ENCODE assay signal across 8 mouse cellular contexts in genomic region chr15:85257775-85258429, GRCm38 (mm10). TPM values are rescaled to one million over a fixed set of nuclear protein-coding genes. Genes with fewer than 3 reads are reported as not detected.
A peak's percentile ranks its signal among the peaks of the same experiment; 100 is the strongest.
DNase-seq lines count a peak whose midpoint lies in the region; ATAC-seq lines count a peak whose summit lies in the region.

No protein-coding gene starts in this region.

- peak; percentile 40 for DNase-seq in gastrocnemius, adult 18-20 months (ENCODE audit: low spot score)
- DNase-seq in gastrocnemius, adult 8-10 months (ENCODE audit: low spot score in 2 of 2) = no peak
- peak; percentile 40 to 48 for DNase-seq in right cerebral cortex, adult 2 months (ENCODE audit: low spot score in 2 of 2)
- DNase-seq in right cerebral cortex, postnatal 25 days = no peak
- DNase-seq in cerebellum, postnatal 36 days = peak; percentile 17 to 23
- DNase-seq in kidney, postnatal 14 days = peak; percentile 68
- peak; percentile 79 for DNase-seq in thymus, postnatal 0 days (ENCODE audit: low spot score)

- ATAC-seq in megakaryocyte progenitor cell, adult 5-6 weeks (replicated peaks; ENCODE audit: poor library complexity) = peak; percentile 57

RNA-seq across cellular contexts. Expression of gene Fbln1, which starts 52.2 kb away (rescaled TPM):
- total RNA-seq in gastrocnemius, adult 18-20 months (2021) = 10 to 100 TPM in 1 of 2 experiments, 1 to 10 TPM in 1; 8.5 to 11.1 TPM
- 10 to 100 TPM in 1 of 4 experiments, 1 to 10 TPM in 3; 2.5 to 13.1 (median 5.3) TPM for total RNA-seq in gastrocnemius, adult 8-10 months (2022)
- 0.42 and 0.47 TPM in 2 replicates for total RNA-seq in megakaryocyte progenitor cell, adult 5-6 weeks (2015)
- 0.24 and 0.37 TPM in 2 replicates for total RNA-seq in megakaryocyte progenitor cell, adult 5-6 weeks (2017)
- polyA plus RNA-seq in thymus, postnatal 0 days (2015; fragmentation: Nextera tagmentation; extraction: Ambion mirVana) = 24.3 and 28.5 TPM in 2 replicates

Comparison
In these comparisons a context has a peak if more than half of its experiments do, and no peak if none do; other contexts are left out.
1. DNase-seq: peak in gastrocnemius, adult 18-20 months (single experiment), right cerebral cortex, adult 2 months (2 of 2), cerebellum, postnatal 36 days (2 of 2), kidney, postnatal 14 days (single experiment) and thymus, postnatal 0 days (single experiment); none in gastrocnemius, adult 8-10 months (0 of 2) and right cerebral cortex, postnatal 25 days (single experiment).